Mouse (Mus musculus): ENCODE measurements at regions not wholly inside any gene's neighbourhood (a gene's known extent, or its start where the extent isn't known, plus 50 kb on each side); places are given as distances from the start of the nearest gene placed in this dataset.

- no peak for DNase-seq
Measured at GRCm38 (mm10) chr4:12620756-12621270, 449.0 kb upstream of the Fam92a start.

- no peak for DNase-seq
Measured at GRCm38 (mm10) chr4:12620059-12620755, 448.4 kb upstream of the Fam92a start.

GRCm38 (mm10) chr4:12616665-12617064 is 444.9 kb upstream of the Fam92a start:
- DNase-seq = no peak

GRCm38 (mm10) chr4:12611511-12611910 is 439.7 kb upstream of the Fam92a start:
- DNase-seq = no peak

- no peak for DNase-seq
Measured at GRCm38 (mm10) chr4:12601165-12601919, 429.5 kb upstream of the Fam92a start.

DNA sequence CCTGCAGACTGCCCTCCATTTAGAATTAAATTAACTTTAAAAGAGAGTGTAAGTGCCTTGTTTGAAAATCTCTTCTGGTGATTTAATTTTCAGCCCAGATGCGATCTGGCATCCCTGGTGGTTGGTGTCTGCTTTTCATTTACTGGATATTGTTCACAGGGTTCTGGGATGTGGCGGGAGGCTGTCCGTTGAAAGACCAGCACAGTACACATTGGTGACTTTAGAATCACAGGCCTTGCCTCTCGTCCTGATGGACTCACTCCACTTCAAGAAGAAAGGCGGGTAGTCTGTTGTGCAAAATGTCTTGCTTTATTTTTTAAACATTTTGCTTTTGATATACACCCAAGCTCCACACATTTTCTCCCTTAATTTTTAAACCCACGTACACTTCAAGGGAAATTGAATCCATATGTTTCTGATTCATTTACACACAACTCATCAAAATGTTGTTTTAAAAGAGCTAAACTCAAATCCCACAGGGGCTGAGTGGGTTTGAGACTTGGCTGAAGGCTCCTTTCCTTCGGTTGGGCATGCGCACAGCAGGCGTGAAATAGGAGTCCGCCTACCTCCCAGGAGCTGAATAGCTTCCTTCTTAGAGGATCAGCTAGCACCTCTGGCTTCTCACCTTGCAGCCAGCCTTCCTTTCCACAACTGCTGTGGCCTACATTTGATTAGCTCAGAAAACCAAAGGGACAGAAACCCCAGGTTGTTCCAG is 424.1 kb upstream of the Fam92a start:
- DNase-seq = no peak

- DNase-seq = no peak
Measured at GRCm38 (mm10) chr4:12592973-12593372, 421.2 kb upstream of the Fam92a start.

DNA sequence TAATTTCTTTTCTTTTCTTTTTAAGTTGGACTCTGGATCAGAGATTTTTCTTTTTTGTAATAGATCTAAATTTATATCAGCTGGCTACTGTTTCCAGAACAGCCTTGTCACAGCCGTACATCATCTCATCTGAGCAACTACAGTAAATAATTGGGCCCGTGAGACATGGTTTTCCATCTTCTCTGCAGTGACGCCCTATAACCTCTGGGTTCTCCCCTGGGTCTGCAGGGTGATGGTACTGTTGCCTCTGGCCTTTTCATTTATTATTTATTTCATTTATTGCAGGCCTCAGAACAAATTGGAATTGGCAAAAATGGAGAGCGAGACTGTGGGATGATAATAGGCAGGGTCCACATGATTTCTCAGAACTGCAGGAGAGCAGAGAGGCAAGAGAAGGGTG is 406.3 kb upstream of the Fam92a start:
- DNase-seq = no peak

DNA sequence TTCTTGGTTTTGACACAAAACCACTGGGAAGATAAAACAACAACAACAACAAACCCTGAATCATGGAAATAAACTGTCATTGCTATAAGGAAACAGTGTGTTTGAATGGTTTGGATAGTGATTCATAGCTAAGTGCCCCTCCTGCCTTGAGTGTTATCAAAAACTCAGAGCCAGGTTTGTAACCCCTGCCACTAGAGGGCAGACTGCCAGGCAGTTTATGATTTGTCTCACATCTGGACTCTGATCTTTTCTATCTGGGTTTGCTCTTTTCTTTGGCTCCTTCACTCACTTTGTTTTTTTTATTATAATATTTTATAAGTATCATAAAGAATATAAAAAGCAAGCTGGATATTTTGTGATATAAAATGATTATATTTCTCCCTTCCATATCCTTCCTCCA is 400.1 kb upstream of the Fam92a start:
- no peak for DNase-seq

- no peak for DNase-seq
Measured at GRCm38 (mm10) chr4:12570689-12571088, 398.9 kb upstream of the Fam92a start.

DNA sequence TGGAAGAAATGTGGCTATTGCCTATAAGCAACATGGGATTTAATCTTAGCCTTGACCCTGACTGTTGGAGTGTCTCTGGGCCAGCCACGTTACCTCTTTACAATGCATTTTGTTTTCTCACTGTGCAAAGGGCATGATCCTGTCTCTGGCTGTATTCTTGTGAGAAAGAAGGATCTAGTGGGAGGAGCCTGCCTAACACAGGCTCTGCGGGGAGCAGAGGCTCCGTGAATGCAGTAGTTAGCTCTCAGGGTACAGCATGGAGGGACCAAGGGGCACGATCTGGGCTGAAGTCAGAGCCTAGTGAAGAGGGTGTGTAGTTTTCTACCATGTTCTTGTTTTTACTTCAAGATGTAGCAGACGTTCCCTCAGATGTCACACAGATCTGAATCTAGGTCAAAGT is 395.8 kb upstream of the Fam92a start:
- DNase-seq = no peak

DNA sequence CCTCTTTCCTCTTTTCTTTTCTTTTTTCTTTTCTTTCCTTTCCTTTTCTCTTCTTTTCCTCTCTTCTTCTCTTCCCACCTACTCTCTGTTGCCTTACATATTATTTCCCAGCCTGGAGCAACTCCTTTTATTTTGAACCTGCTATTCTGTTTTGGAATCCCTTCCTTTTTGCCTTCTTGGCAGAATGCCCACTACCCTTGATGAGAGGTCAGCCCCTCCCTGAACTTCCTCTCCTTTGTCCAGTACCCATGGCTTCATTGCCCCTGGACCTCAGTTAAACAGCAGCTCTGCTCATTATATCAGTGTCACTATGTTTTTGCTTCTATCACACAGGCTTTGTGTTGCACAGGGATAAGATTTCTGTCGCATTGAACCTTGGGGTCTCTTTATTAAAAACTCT is 391.2 kb upstream of the Fam92a start:
- no peak for DNase-seq

GRCm38 (mm10) chr4:12560546-12560945 is 388.7 kb upstream of the Fam92a start:
- DNase-seq = no peak

DNA sequence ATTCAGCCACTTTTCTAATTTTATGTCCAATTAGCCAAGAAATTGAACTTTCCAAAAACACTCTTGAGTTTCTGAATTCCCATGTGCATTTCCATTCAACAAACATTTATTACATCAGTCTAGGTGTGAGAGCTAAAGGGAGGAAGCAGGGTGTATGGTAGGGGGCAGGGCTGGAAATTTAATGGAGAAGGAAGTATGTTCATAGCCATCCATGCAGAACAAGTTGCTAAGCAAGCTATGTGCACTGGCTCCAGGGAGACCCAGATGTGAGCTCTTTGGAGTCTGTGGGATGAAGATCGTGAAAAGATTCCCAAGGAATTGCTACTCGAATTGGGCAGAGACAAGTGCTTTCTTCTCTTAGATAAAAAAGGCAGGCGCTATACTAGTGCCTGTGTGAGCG is 388.2 kb upstream of the Fam92a start:
- no peak for DNase-seq

- no peak for DNase-seq
Measured at GRCm38 (mm10) chr4:12557105-12557504, 385.3 kb upstream of the Fam92a start.

DNA sequence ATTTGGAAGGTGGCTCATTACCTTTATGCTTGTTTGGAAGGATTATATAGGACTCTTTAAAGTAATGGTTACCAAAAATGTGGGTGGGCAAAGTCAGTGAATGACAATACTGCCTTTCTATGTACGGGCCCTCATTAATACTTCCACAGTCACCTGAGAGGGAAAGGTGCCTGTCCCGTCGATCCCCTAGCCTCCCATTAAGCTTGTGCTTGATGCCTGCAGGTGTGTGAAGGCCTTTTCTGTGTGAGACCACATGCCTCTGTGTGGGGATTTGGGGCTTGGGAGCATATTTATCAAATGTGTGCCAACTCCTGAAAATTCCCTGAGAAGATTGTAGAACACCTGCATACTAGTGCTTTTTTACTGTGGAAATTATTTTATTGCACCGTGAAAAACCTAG is 377.4 kb upstream of the Fam92a start:
- DNase-seq = no peak

DNA sequence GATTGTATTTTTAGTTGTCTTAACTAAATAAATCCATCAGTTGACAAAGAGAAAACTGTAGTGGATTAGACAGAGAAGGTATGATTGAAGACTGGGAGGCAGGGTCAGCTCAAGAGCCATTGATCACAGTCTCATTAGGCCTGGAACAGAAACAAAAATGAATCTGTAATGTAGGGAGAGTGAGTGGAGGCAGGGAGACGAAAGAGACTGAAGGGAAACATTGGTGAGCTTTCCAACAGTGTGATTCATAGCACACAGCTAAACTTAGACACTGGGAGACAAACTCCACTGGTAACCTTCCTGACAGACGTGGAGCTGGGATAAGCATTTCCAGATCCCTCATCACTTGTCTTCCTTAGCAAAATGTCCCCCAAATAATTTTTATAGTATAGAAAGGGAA is 372.1 kb upstream of the Fam92a start:
- DNase-seq = no peak

DNA sequence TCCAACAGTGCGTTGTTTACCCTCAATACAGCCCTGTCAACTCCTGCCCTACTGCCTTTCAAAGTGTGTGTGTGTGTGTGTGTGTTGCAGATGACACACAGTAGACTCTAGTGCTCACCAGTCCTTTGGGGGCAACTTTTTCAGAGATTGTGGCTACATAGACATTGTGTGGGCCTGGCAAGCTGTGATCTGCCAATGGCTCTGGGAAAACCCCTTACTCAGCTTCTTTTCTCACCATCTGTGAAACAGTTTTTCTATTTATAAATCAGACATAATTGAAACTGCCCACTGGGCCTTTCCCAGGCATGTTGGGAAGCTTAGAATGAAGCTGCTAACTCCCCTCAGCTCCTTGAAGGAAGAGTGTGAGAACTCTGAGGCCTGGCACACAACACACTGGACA is 369.7 kb upstream of the Fam92a start:
- no peak for DNase-seq

GRCm38 (mm10) chr4:12539184-12539791 is 367.5 kb upstream of the Fam92a start:
- DNase-seq = no peak

GRCm38 (mm10) chr4:12538694-12539121 is 366.9 kb upstream of the Fam92a start:
- DNase-seq = no peak

DNA sequence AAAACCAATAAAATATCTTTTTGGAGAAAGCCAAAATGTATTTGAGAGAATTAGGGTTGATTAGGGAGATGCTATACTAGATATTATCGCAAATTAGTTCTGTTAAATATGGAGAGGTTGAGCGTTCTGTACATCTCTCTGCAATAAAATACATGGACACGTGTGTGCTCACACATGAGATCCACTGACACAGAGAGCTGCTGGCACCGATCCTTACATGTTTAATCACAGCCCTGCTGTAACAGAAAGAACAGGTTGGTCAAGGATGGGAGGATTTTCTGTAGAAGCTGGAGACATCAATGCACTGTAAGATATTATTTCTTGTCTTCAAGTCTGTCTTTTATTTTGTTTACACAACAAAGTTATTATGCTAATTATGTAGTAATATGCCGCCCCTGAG is 366.2 kb upstream of the Fam92a start:
- DNase-seq = no peak

DNA sequence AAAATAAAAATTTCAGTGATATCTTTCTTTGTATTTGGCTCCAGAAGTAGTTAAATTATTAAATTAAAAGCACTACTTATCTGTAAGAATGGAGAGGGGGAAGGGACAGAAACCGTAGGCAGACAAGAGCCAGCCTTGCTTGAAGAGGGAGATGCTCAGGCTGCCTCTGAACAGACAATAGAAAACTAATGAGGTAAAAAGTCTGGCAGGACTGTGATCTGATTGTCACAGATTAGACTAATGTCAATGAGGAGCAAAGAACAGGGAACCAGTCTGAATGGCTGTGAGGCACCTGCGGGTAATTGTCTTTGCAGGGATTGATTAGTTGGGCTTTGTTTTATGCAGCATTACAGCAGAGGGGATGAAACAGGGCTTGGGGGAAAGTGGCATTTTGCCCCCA is 362.3 kb upstream of the Fam92a start:
- no peak for DNase-seq

DNA sequence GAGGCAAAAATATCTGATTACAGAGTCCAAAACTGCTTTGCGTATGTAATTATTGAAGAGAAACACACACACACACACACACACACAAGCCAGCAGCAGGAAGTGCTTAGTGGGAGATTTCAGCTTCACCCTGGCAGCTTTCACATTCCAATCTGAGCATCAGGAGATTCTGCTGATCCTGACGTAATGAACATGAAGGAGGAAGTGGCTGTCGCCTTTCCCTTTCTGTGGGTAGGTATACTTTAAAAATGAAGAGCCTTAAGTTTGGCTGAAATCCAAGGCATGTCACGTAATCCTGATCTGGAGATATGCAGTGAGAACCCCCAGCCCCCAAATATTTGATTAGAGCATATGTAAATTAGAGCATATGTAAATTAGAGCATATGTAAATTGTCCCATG is 361.1 kb upstream of the Fam92a start:
- no peak for DNase-seq

All from thymus, adult 18-20 months (tissue).